Mouse (Mus musculus): Measurements from ENCODE around the gene Tm4sf5. TPM values are rescaled to one million over a fixed set of nuclear protein-coding genes. Genes with fewer than 3 reads are reported as not detected.
"Not testable (repeated sequence)": the region's sequence is repeated elsewhere in the genome, so short reads cannot be mapped to it uniquely, and the experiment has no call there.

Gene Tm4sf5
- polyA plus RNA-seq, 1 experiment from 2014 or later: 91.8 TPM

DNA sequence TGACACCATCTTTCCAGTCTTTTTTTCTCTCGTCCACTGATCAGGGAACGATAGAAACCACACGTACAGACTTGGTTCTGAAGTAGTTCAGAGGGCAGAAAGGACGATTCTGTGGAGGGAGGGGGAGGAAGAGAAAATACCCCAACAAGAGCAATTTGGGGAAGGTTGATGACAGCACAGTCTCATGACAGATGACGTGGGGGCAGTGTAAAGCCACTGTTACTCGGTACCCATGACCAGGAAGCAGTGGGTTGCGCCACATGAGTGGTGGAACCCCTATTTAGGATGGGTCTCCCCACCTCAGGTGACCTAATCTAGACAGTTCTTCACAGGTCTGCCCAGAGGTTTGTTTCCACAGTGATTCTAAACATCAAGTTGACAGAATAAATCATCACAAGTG, 23.6 kb downstream of the Tm4sf5 start:
- ATAC-seq (ENCODE audit: low FRiP score, low TSS enrichment) (no peak), DNase-seq (ENCODE audit: low spot score) (no peak)
- Histone ChIP-seq H3K36me3 (ENCODE audit: control insufficient read depth, insufficient read depth, low read length) (peaks cover 9% of the 10 kb centered on the region; the same call in 1 of the 2 replicates), H3K4me1 (replicated peaks; ENCODE audit: control insufficient read depth, insufficient read depth) (no peaks in the 10 kb centered on the region), H3K4me3 (ENCODE audit: low read depth, low read length) (no peak overlapping the region), H3K9ac (ENCODE audit: low read length) (no peak overlapping the region), H3K9me3 (ENCODE audit: control insufficient read depth, low read length) (no peaks in the 10 kb centered on the region), H3K4me2 (replicated peaks; ENCODE audit: low read depth) (no peak overlapping the region), H3K27ac (replicated peaks) (no peak overlapping the region), H3K27me3 (ENCODE audit: control insufficient read depth, insufficient read depth, low read length) (no peaks in the 10 kb centered on the region)
- WGBS: 78% methylated on average over 7 of the region's 7 CpGs
- TF ChIP-seq EP300 (optimal IDR thresholded peaks at IDR 0.05): no peak
- no peak for TF ChIP-seq CTCF (IDR thresholded peaks at IDR 0.05; ENCODE audit: low read depth)

DNA sequence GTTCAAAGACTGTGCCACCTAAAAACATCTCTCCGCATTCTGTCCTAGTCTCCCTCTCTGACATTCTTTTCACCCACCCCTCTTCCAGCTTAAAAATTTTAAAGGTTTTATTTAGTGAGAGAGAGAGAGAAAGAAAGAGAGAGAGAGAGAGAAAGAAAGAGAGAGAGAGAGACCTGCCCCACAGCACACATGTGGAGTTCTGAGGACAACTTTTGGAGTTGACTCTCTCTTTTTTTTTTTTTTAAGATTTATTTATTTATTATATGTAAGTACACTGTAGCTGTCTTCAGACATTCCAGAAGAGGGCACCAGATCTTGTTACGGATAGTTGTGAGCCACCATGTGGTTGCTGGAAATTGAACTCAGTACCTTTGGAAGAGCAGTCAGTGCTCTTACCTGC, 26.0 kb downstream of the Tm4sf5 start:
- H3K27me3 ChIP-seq (ENCODE audit: control insufficient read depth, insufficient read depth, low read length); DNase-seq (ENCODE audit: low spot score); H3K4me1 ChIP-seq (replicated peaks; ENCODE audit: control insufficient read depth, insufficient read depth); H3K9ac ChIP-seq (ENCODE audit: low read length); H3K36me3 ChIP-seq (ENCODE audit: control insufficient read depth, insufficient read depth, low read length); H3K4me2 ChIP-seq (replicated peaks; ENCODE audit: low read depth); ATAC-seq (ENCODE audit: low FRiP score, low TSS enrichment); H3K27ac ChIP-seq (replicated peaks); H3K9me3 ChIP-seq (ENCODE audit: control insufficient read depth, low read length); H3K4me3 ChIP-seq (ENCODE audit: low read depth, low read length): not testable (repeated sequence)
- peak; percentile 12; the same call in 1 of the 2 replicates for TF ChIP-seq CTCF (IDR thresholded peaks at IDR 0.05; ENCODE audit: low read depth)
- WGBS: 72% methylated on average over 2 of the region's 2 CpGs

DNA sequence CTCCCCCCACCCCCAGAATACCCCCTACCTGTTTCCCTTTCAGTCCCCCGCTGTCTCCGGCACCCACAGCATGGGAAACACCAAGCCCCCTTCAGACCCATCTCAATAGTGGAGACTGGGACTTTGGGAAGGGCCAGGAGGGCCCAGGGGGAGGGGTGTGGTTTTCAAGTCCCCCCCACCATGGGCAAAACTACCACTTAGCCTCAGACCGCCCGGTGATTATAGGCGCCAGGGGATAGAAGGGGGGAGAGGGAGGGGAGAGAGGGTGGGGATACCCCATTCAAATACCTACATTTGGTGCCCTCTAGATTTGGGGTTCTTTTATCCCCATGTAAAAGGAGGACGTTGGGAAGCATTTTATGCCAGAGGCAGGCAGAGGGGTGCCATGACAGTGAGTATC, 27.8 kb downstream of the Tm4sf5 start, which contains the start of gene Gm40193:
Gene Gm40193 (minus strand): TSS at position 101 of the 400 bp plus-strand sequence.
- WGBS: 77% methylated on average over 6 of the region's 6 CpGs
- ATAC-seq (ENCODE audit: low FRiP score, low TSS enrichment) (no peak), DNase-seq (ENCODE audit: low spot score) (no peak)
- Histone ChIP-seq H3K4me2 (replicated peaks; ENCODE audit: low read depth) (no peak within 1 kb of the TSS), H3K27ac (replicated peaks) (no peak within 1 kb of the TSS), H3K9me3 (ENCODE audit: control insufficient read depth, low read length) (no peaks in the 10 kb centered on the region), H3K9ac (ENCODE audit: low read length) (no peak within 1 kb of the TSS), H3K4me3 (ENCODE audit: low read depth, low read length) (no peak within 1 kb of the TSS), H3K36me3 (ENCODE audit: control insufficient read depth, insufficient read depth, low read length) (peaks cover 6% of the 10 kb centered on the region; the same call in 1 of the 2 replicates), H3K4me1 (replicated peaks; ENCODE audit: control insufficient read depth, insufficient read depth) (no peaks in the 10 kb centered on the region), H3K27me3 (ENCODE audit: control insufficient read depth, insufficient read depth, low read length) (no peaks in the 10 kb centered on the region)
- TF ChIP-seq CTCF (IDR thresholded peaks at IDR 0.05; ENCODE audit: low read depth): no peak
- no peak for TF ChIP-seq EP300 (optimal IDR thresholded peaks at IDR 0.05)

DNA sequence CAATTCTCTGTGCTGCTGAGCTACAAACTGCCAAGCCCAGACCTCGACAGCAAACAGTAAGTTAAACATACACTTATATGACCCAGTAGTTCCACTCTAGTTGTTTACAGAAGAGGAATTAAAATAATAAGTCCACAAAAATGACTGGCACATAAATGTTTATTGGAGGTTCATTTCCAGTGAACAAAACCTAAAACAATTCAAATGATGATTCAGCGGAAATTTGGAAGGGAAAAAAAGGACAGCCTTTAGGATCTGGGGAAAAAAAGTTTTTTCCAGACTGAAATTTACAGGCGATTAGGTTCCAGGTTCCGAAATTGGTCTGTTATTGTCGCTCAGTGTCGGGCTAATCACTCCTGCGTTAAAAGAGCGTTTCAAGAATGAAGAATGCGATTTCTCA, 34.4 kb downstream of the Tm4sf5 start:
- Histone ChIP-seq H3K4me2 (replicated peaks; ENCODE audit: low read depth) (peak overlapping the region; percentile 75), H3K4me3 (ENCODE audit: low read depth, low read length) (peak overlapping the region; percentile 71), H3K9me3 (ENCODE audit: control insufficient read depth, low read length) (no peaks in the 10 kb centered on the region), H3K27me3 (ENCODE audit: control insufficient read depth, insufficient read depth, low read length) (no peaks in the 10 kb centered on the region), H3K27ac (replicated peaks) (peak overlapping the region; percentile 91), H3K9ac (ENCODE audit: low read length) (peak overlapping the region; percentile 76), H3K36me3 (ENCODE audit: control insufficient read depth, insufficient read depth, low read length) (no peaks in the 10 kb centered on the region), H3K4me1 (replicated peaks; ENCODE audit: control insufficient read depth, insufficient read depth) (0 out of 2 replicates have a peak, but pooled peaks cover 3% of the 10 kb centered on the region)
- no peak for DNase-seq (ENCODE audit: low spot score)
- ATAC-seq (ENCODE audit: low FRiP score, low TSS enrichment): no peak
- no peak for TF ChIP-seq CTCF (IDR thresholded peaks at IDR 0.05; ENCODE audit: low read depth)
- no peak for TF ChIP-seq EP300 (optimal IDR thresholded peaks at IDR 0.05)
- WGBS: 7% methylated on average over 9 of the region's 9 CpGs

DNA sequence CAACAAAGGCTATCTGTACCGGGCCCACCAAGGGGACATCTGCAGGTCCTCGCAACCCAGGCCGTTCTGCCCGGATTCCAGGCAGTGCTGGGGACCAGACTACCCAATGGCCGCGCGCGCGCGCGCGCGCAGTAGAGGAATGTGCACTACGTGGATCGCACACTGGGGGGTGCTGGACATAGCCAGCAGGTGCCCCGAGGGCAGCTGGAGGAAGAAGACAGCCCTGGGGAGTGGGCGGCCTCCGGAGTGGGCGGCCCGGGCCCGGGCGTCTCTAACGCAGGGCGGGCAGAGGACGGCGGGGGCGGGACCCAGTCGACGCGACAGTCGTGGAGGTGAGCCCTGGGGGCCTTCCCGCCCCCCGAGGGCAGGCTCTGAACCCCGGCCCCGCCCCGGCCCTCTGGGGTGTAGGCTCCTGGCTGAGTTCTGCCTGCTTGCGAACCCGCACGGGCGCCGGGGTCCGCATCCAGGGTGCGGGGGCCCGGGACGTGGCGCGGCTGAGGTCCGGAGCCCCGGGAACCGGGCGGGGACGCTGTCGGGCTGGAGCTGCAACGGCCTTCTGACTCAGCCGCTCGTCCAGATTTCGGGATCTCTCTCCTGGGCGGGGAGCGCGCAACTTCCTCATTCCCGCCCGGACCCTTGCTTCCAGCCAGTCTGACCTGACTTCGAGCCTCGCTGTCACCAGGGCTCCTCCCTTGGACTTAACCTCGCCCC, 35.0 kb downstream of the Tm4sf5 start, which contains the start of gene Pld2:
Gene Pld2 (plus strand): TSS at position 188 of the 711 bp plus-strand sequence.
- Histone ChIP-seq H3K9me3 (ENCODE audit: control insufficient read depth, low read length) (no peaks in the 10 kb centered on the region), H3K27me3 (ENCODE audit: control insufficient read depth, insufficient read depth, low read length) (no peaks in the 10 kb centered on the region), H3K36me3 (ENCODE audit: control insufficient read depth, insufficient read depth, low read length) (no peaks in the 10 kb centered on the region), H3K9ac (ENCODE audit: low read length) (peak within 1 kb of the TSS; percentile 76), H3K4me1 (replicated peaks; ENCODE audit: control insufficient read depth, insufficient read depth) (0 out of 2 replicates have a peak, but pooled peaks cover 3% of the 10 kb centered on the region), H3K4me2 (replicated peaks; ENCODE audit: low read depth) (peak within 1 kb of the TSS; percentile 75), H3K27ac (replicated peaks) (peak within 1 kb of the TSS; percentile 91), H3K4me3 (ENCODE audit: low read depth, low read length) (peak within 1 kb of the TSS; percentile 71)
- TF ChIP-seq EP300 (optimal IDR thresholded peaks at IDR 0.05) (no peak), CTCF (IDR thresholded peaks at IDR 0.05; ENCODE audit: low read depth) (peak; percentile 77)
- ATAC-seq (ENCODE audit: low FRiP score, low TSS enrichment) (peak; percentile 96), DNase-seq (ENCODE audit: low spot score) (peak; percentile 94)
- under 1% methylated on average over 54 of the region's 65 CpGs for WGBS

DNA sequence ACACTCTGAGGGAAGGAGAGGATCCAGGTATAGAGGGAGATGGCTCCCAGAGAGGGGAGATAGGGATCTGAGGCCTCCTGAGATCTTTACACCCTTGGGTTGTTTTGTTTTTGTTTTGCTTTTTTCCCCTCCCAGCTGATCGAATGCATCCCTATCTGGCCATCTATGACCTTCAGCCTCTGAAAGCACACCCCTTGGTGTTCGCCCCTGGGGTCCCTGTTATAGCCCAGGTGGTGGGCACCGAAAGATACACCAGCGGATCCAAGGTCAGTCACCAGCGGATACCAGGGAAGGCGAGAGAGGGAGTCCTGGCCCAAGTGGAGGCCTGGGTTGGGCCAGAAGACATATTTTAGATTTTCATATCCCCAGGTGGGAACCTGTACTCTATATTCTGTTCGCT, 35.9 kb downstream of the Tm4sf5 start:
- Histone ChIP-seq H3K36me3 (ENCODE audit: control insufficient read depth, insufficient read depth, low read length) (no peaks in the 10 kb centered on the region), H3K27me3 (ENCODE audit: control insufficient read depth, insufficient read depth, low read length) (no peaks in the 10 kb centered on the region), H3K27ac (replicated peaks) (peak overlapping the region; percentile 91), H3K4me1 (replicated peaks; ENCODE audit: control insufficient read depth, insufficient read depth) (0 out of 2 replicates have a peak, but pooled peaks cover 3% of the 10 kb centered on the region), H3K9ac (ENCODE audit: low read length) (peak overlapping the region; percentile 45), H3K4me3 (ENCODE audit: low read depth, low read length) (peak overlapping the region; percentile 71), H3K4me2 (replicated peaks; ENCODE audit: low read depth) (peak overlapping the region; percentile 75), H3K9me3 (ENCODE audit: control insufficient read depth, low read length) (no peaks in the 10 kb centered on the region)
- DNase-seq (ENCODE audit: low spot score) (no peak), ATAC-seq (ENCODE audit: low FRiP score, low TSS enrichment) (no peak)
- WGBS: 86% methylated on average over 7 of the region's 7 CpGs
- no peak for TF ChIP-seq EP300 (optimal IDR thresholded peaks at IDR 0.05)

Measured in stomach, postnatal 0 days (tissue).